Mouse (Mus musculus): ENCODE measurements around the gene H13. TPM values are rescaled to one million over a fixed set of nuclear protein-coding genes. Genes with fewer than 3 reads are reported as not detected.

H13 gene
- total and polyA plus RNA-seq, 3 experiments, result 116 to 175 (median 137) TPM

DNA sequence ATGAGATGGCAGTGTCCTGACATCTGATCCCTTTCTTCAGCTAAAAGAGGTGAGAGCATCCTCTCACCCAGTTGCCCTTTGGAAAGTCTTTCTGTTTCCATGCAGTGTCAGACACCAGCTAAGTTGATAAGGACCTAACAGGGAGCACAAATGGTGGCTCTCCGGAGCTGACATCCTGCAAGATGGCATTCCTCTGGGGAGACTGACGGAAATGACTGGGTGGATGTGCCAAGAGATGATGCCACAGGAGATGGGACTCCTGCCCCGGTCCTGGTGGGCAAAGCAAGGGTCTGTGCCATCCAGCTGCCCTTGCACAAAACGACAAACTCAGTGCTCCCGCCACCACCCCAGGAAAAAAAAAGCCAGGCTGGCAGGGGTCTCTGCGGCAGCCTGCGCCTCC is 37.9 kb downstream of the H13 start:
- Histone ChIP-seq H3K36me3 (replicated peaks in 1 of 2; ENCODE audit: control insufficient read depth in 1 of 2, insufficient read depth in 1 of 2, low read length in 1 of 2) (peaks cover 53 to 81% of the 10 kb centered on the region in 2 experiments), H3K9ac (ENCODE audit: insufficient read depth, low read depth) (no peak overlapping the region), H3K79me2 (replicated peaks; ENCODE audit: control insufficient read depth, extremely low read depth, insufficient read depth, poor library complexity, severe bottlenecking) (no peaks in the 10 kb centered on the region), H3K9me3 (replicated peaks; ENCODE audit: low read length) (no peaks in the 10 kb centered on the region), H3K27ac (ENCODE audit: insufficient read depth, low read depth) (no peak overlapping the region), H3K4me2 (ENCODE audit: insufficient read depth, low read depth, poor library complexity, severe bottlenecking) (no peak overlapping the region), H3K27me3 (replicated peaks) (no peaks in the 10 kb centered on the region), H3K4me1 (ENCODE audit: control insufficient read depth in 1 of 2, insufficient read depth in 2 of 2) (no peaks in the 10 kb centered on the region), H3K4me3 (replicated peaks in 1 of 3; ENCODE audit: low read depth in 2 of 3, low read length in 2 of 3, poor library complexity in 1 of 3) (no peak overlapping the region)
- dilution Hi-C loops (cut with MboI; ENCODE audit: extremely low pct_ligation_motif_present, extremely low pct_unique_long_range_greater_than_20kb, low sequenced_read_pairs), result no loop called here
- in situ Hi-C loops (cut with MboI; ENCODE audit: low pct_ligation_motif_present, low pct_unique_long_range_greater_than_20kb, low sequenced_read_pairs), result no loop called here
- DNase-seq (ENCODE audit: extremely low read depth), result no peak
- no peak for TF ChIP-seq SIN3A (IDR thresholded peaks at IDR 0.05; ENCODE audit: low read length)
- no peak for TF ChIP-seq ZKSCAN1 (IDR thresholded peaks at IDR 0.05; ENCODE audit: borderline replicate concordance, low read depth, low read length)
- TF ChIP-seq POLR2A (IDR thresholded peaks at IDR 0.05; ENCODE audit: low read depth, low read length), result no peak

DNA sequence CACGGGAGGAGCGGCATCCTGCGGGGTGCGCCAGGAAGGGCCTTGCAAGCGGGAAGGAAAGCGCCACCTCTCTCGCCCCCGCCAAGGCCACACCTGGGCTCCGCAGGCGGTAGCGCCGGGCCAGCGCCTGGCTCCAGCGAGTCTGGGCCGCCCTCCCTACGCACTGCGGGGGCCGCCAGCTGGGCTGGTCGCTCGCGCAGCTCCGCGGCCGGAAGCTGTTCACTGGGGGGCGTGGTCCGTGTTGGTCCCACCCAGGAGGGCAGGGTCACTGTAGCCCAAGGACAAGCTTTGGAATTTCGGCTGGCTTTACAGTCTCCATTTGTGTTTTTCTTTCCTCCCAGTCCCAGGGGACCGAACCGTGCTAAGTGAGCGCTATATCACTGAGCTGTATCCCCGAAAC is 38.4 kb downstream of the H13 start:
- Histone ChIP-seq H3K4me2 (ENCODE audit: insufficient read depth, low read depth, poor library complexity, severe bottlenecking) (no peak overlapping the region), H3K9me3 (replicated peaks; ENCODE audit: low read length) (no peaks in the 10 kb centered on the region), H3K79me2 (replicated peaks; ENCODE audit: control insufficient read depth, extremely low read depth, insufficient read depth, poor library complexity, severe bottlenecking) (no peaks in the 10 kb centered on the region), H3K36me3 (replicated peaks in 1 of 2; ENCODE audit: control insufficient read depth in 1 of 2, insufficient read depth in 1 of 2, low read length in 1 of 2) (peaks cover 51 to 78% of the 10 kb centered on the region in 2 experiments), H3K27me3 (replicated peaks) (no peaks in the 10 kb centered on the region), H3K4me1 (ENCODE audit: control insufficient read depth in 1 of 2, insufficient read depth in 2 of 2) (no peaks in the 10 kb centered on the region), H3K4me3 (replicated peaks in 1 of 3; ENCODE audit: low read depth in 2 of 3, low read length in 2 of 3, poor library complexity in 1 of 3) (no peak overlapping the region), H3K9ac (ENCODE audit: insufficient read depth, low read depth) (no peak overlapping the region), H3K27ac (ENCODE audit: insufficient read depth, low read depth) (no peak overlapping the region)
- DNase-seq (ENCODE audit: extremely low read depth), result no peak
- TF ChIP-seq MEF2A (IDR thresholded peaks at IDR 0.05; ENCODE audit: borderline replicate concordance, low read depth, low read length), result no peak
- TF ChIP-seq SIN3A (IDR thresholded peaks at IDR 0.05; ENCODE audit: low read length), result no peak
- TF ChIP-seq E2F4 (IDR thresholded peaks at IDR 0.05; ENCODE audit: insufficient replicate concordance, low read depth, low read length), result no peak
- no peak for TF ChIP-seq ELF1 (IDR thresholded peaks at IDR 0.05; ENCODE audit: low read depth, low read length)
- no peak for TF ChIP-seq RAD21 (IDR thresholded peaks at IDR 0.05; ENCODE audit: low read depth, low read length)
- no peak for TF ChIP-seq POLR2A (IDR thresholded peaks at IDR 0.05; ENCODE audit: low read depth, low read length)
- no peak for TF ChIP-seq ZMIZ1 (IDR thresholded peaks at IDR 0.05; ENCODE audit: low read depth, low read length)
- no peak for TF ChIP-seq TCF12 (IDR thresholded peaks at IDR 0.05; ENCODE audit: low read depth, low read length)
- no peak for TF ChIP-seq UBTF (IDR thresholded peaks at IDR 0.05; ENCODE audit: low read depth, low read length)
- TF ChIP-seq MYC (IDR thresholded peaks at IDR 0.05; ENCODE audit: low read depth, low read length), result no peak
- no peak for TF ChIP-seq EP300 (IDR thresholded peaks at IDR 0.05; ENCODE audit: low read length)
- no peak for TF ChIP-seq ETS1 (conservative IDR thresholded peaks at IDR 0.05; ENCODE audit: low read depth, low read length)
- no peak for TF ChIP-seq ZNF384 (IDR thresholded peaks at IDR 0.05; ENCODE audit: low read depth, low read length)
- no peak for TF ChIP-seq ZC3H11A (IDR thresholded peaks at IDR 0.05; ENCODE audit: low read depth, low read length)
- TF ChIP-seq IRF4 (IDR thresholded peaks at IDR 0.05; ENCODE audit: low read depth, low read length), result no peak
- TF ChIP-seq ZKSCAN1 (IDR thresholded peaks at IDR 0.05; ENCODE audit: borderline replicate concordance, low read depth, low read length), result no peak
- no peak for TF ChIP-seq CHD2 (IDR thresholded peaks at IDR 0.05; ENCODE audit: low read length)
- TF ChIP-seq BHLHE40 (IDR thresholded peaks at IDR 0.05; ENCODE audit: low read depth, low read length), result no peak
- dilution Hi-C loops (cut with MboI; ENCODE audit: extremely low pct_ligation_motif_present, extremely low pct_unique_long_range_greater_than_20kb, low sequenced_read_pairs), result no loop called here
- in situ Hi-C loops (cut with MboI; ENCODE audit: low pct_ligation_motif_present, low pct_unique_long_range_greater_than_20kb, low sequenced_read_pairs), result no loop called here
